Mouse (Mus musculus) cortical plate, adult 2 months (tissue): ENCODE data around the gene Otud5.

Source experiments
- CTCF ChIP-seq: fragments of 200-500 bp; IDR thresholded peaks from 2 replicates; pipeline ENCODE4 v1.5.1; 2011; ENCODE audit warnings: mild to moderate bottlenecking, control low read depth, low read length; ENCODE audit not compliant: insufficient read depth; ENCODE audit errors: extremely low read depth
- POLR2A ChIP-seq: fragments of 200-500 bp; IDR thresholded peaks from 2 replicates; pipeline ENCODE4 v1.6.1; 2011; ENCODE audit warnings: mild to moderate bottlenecking, low read length, control low read depth; ENCODE audit not compliant: insufficient read depth; ENCODE audit errors: extremely low read depth

DNA sequence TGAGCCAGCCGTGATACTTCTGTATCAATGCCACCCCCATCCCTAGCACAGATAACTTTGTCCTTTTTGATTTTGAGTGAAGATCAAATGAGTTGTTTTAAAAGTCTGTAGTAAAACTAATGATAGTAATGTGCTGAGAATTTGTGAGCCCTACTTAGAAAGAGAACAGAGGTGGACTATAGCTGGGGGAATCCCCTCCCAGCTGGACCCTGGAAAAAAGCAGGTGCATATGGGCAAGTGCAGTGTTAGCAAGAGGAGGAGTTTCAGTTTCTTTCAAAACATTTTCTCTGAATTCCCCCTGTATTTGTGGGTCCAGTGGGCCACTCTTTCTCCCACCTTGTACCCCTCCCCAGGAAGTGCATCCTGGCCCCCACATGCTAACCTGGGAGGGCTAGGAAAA, 22.0 kb downstream of the Otud5 start:
- TF ChIP-seq POLR2A, result no peak
- no peak for TF ChIP-seq CTCF
